Mouse (Mus musculus) layer of hippocampus, adult 18-20 months (tissue): ENCODE data around the gene Lbx1. TPM values are rescaled to one million over a fixed set of nuclear protein-coding genes. Genes with fewer than 3 reads are reported as not detected.

Source experiments
- DNase-seq, 2 experiments: peaks; one replicate each; pipeline ENCODE4 v3.0.0; 2022; ENCODE audit warnings: low spot score in 2 of 2
- total RNA-seq, 2 experiments: library from RNA; stranded (reverse); gene quantifications; 2 replicates each; pipeline ENCODE4 v1.2.3; 2021

Lbx1 gene
- total RNA-seq, 2 experiments from 2014 or later: not detected

DNA sequence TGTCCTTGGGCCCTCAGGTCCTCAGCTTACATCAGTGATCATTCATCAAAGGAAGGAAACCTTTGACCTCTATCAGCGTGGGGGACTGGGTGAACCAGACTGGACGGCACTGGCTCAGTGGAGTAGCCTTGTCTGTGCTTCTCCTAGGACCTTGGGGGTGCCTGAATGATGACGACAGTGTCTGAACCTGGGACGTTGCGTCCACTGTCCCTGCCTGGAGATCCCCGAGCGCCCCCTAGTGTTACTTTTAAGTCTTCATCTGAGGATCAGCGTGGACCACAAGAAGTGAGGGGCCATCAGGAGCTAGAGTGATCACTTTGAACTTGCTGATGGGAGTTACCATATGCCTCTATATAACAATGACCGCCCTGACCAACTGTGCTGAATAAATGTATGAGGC is 19.4 kb downstream of the Lbx1 start:
- no peak for DNase-seq

DNA sequence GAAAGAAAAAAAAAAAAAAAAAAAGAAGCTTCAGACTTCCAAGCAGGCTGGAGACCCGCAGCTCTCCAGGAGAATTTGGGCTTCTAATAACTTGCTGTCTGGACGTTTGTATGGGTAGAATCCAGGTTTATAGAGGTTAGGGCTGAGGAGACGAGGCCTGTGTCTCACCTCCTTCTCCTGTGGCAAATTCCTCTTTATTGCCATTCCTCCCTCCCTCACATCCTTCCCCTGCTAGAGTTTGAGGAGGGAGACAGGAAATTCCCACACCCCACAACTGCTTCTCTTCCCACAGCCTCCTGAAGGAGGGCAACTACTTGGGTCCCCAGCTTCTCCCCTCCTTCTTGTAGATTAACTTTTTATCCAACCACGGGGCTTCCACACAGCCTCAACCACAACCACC is 20.2 kb downstream of the Lbx1 start:
- DNase-seq: no peak

DNA sequence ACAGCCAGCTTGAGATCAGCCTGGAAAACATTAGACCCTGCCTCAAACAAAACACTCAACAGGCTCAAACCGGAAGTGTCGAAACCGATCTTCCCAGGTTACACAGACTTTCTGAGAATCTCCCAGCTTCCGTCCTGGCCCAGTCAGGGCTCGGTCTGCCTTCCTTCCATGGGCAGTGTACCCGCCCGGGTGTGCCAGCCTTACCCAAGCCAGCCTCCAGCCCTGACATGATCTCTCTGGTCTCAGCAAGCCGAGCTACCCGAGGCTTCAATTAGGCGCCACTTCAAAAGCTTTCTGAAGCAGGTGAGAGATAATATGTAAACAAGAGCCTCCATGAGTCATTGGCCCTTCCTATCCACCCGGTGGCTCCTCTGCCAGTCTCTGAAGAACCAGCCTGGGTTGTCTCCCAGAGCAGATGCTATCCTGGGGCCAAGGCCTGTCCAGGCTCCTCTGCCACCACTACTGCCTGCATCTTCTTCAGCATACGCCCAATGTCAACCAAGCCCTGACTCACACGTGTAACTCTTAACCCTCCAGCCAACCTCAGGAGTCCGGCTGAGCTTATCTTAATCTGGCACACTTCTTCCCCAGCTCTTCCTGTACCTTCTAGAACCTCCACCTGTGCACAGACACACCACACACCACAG is 25.7 kb downstream of the Lbx1 start:
- no peak for DNase-seq

DNA sequence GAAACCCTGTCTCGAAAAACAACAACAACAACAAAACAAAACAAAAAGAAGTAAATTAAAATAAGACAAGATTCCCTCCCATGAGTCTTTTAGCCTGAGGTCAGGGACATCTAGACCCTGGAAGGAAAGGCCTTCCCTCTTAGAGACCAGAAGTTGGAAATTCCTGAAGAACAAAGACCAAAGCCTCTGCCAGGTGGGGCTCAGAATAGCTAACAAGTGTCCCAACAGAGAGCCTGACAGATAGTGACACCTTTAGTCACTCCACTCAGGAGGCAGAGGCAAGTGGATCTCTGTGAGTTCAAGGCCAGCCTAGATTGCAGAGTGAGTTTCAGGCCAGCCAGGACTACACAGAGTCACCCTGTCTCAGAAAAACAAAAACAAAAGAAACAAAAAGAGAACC is 26.4 kb downstream of the Lbx1 start:
- DNase-seq: no peak

DNA sequence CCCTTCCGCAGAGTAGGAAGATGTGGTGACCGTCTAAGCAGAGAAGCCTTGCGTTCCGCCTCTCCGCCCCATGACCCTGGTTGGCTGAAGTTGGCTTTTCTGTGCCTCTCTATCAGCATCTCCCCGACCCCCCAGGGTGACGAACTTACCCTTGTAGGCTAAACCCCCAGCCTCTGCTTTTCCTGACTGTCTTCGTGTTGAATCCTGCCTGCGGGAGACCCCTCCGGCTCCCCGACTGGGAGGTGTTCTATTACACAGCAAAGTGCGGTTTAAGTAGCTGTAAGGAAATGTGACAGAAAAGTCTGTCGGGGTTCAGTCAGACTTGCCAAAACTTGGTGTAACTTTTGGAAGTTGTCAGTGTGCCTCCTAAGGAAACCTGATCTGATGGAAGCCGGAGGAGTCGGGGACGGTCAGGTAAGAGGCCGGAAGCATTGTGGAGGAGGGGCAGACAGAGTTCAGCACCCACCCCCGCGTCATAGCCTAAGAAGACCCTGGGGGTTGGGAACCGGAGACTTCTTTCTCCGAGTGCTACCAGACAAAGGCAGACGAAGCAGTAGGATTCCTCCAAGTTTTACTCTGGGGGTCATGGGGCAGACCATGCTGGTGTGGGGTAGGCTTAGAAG is 27.1 kb downstream of the Lbx1 start:
- DNase-seq: no peak

DNA sequence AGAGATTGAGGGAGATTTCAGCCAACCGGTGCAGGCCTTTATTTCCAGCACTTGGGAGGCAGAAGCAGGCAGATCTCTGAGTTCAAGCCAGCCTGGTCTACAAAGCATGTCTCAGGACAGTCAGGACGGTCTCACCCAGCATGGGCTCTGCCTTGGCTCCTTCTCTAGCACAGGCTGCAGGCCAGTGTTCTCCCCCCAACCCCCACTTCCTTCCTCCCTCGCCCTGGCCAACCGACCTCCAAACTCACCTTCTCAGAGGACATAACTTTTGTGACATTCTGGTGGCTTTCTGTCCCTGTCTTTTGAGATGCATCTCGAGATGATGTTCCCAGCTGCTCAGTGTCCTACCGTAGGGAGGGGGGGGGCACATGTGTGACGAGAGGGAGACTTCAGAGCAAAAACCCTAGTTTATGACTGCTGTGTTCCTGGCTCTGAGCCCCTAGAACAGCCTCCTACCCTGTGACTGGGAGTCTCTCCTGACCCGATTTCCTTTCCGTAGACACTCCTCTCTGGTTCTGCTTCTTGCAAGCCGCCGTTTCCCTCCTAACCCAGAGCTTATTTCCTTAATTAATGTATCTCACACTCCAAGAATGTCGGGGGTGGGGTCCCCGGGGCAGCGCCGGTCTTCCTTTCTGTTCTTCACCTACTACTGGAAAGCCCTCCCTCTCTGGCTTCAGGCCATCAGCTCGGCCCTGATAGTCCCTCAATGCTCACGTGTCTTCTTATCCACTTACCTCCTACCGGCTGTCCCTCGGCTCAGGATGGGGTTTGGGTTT is 27.8 kb downstream of the Lbx1 start:
- DNase-seq: no peak

DNA sequence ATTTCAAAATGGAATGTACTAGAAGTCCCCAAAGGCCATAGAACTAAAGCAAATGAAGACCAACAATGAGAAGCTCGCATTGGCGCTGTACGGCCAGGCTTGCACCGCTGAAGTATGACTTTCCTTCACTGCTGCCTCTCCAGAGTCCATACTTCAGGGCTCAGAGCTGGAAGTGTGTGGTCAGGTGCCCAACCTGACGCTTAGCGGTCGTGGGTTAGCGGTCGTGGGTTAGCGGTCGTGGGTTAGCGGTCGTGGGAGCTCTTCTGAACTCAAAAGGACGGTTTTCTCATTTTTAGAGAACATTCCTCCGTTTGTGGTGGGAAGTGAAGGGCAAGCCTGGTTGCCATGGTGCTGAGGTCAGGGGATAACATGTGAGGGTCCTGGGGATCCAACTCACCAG is 28.5 kb downstream of the Lbx1 start:
- DNase-seq: no peak

DNA sequence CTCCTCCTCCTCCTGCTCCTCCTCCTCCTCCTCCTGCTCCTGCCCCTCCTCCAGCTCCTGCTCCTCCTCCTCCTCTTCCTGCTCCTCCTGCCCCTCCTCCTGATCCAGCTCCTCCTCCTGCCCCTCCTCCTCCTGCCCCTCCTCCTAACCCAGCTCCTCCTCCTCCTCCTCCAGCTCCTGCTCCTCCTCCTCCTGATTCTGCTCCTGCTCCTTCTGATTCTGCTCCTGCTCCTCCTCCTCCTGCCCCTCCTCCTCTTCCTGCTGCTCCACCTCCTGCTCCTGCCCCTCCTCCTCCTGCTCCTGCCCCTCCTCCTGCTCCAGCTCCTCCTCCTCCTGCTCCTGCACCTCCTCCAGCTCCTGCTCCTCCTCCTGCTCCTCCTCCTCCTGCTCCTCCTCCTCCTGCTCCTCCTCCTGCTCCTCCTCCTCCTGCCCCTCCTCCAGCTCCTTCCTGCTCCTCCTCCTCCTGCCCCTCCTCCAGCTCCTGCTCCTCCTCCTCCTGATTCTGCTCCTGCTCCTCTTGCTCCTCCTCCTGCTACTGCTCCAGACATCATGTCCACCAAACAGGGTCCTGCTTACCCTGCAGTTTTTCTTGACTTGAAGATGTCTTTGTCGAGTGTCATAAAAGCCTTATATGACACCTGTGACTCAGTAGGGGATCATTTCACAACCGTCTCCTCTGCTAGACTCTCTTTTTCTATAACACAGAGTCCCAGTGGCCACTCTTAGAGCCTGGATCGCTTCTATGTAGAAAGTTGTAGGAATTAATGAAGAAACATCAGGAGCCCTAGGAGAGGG is 30.1 kb downstream of the Lbx1 start:
- DNase-seq: no peak

DNA sequence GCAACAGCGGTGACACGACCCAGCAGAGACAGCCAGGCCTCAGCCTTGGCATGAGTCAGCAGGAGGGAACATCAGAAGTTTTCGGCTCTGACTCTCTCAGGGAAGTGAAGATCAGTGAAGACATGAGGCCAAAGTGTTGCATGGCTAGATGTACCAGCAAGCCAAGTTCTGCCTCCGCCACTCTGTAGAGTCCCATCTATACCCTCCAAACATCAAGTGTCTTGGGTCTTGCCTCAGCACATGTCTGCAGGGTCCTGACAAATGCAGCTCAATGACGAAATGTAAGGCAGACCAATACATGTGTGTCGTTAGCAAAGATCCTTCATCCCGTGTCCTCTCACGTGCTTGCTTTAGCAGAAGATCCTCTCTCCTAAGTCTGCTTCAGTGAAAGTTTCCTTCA is 38.6 kb downstream of the Lbx1 start:
- no peak for DNase-seq

DNA sequence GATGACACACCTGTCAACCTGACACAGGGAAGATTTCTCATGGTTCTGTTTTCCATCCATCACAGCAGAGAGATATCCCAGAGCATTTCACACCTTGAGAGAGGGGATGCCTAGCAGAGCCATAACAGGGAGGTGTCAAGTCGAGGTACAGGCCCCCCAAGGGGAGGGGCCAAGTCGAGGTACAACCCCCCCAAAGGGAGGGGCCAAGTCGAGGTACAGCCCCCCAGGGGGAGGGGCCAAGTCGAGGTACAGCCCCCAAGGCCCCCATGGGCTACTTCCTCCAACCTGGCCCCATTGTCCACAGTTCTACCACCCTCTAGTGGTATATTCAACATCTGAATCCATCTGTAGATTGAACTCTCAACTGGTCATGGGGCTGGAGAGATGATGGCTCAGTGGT is 41.0 kb downstream of the Lbx1 start:
- DNase-seq: no peak

Other genes with a start within 250 kb of the Lbx1 start
- 10 to 100 TPM; 19.1 to 20.8 TPM for gene Sema4g, start 246.7 kb downstream of the Lbx1 start, total RNA-seq
- gene Twnk, start 230.1 kb downstream of the Lbx1 start, total RNA-seq: 10 to 100 TPM; 15.6 to 16.5 TPM
- gene Mrpl43, start 229.4 kb downstream of the Lbx1 start, total RNA-seq: 10 to 100 TPM; 40.6 to 42.2 TPM
- gene Lzts2, start 221.4 kb downstream of the Lbx1 start, total RNA-seq: 10 to 100 TPM; 32.0 to 35.6 TPM
- gene Pdzd7, start 190.1 kb downstream of the Lbx1 start, total RNA-seq: 1 to 10 TPM; 1.8 to 2.6 TPM
- 100 to 1,000 TPM in 1 of 2 experiments, 10 to 100 TPM in 1; 89.4 to 103 TPM for gene Sfxn3, start 188.3 kb downstream of the Lbx1 start, total RNA-seq
- gene Kazald1, start 160.6 kb downstream of the Lbx1 start, total RNA-seq: 1 to 10 TPM; 1.3 to 2.4 TPM
- not detected for gene Tlx1, start 85.1 kb downstream of the Lbx1 start, total RNA-seq
- gene Btrc, start 127.9 kb upstream of the Lbx1 start, total RNA-seq: 100 to 1,000 TPM in 1 of 2 experiments, 10 to 100 TPM in 1; 99.8 to 104 TPM